Mouse (Mus musculus) bone marrow macrophage, adult 2 months (primary cell): ENCODE data around the gene Tnrc6b.

Experiments
- CTCF ChIP-seq: IDR thresholded peaks from 2 replicates; pipeline ENCODE4 v1.5.1; 2012; ENCODE audit warnings: low read depth, mild to moderate bottlenecking, low read length, moderate library complexity
- POLR2A ChIP-seq: IDR thresholded peaks from 2 replicates; pipeline ENCODE4 v1.6.1; 2012; ENCODE audit warnings: mild to moderate bottlenecking, low read depth, low read length, borderline replicate concordance

- TF ChIP-seq POLR2A, result no peak
- no peak for TF ChIP-seq CTCF
These were observed 8.2 kb upstream of the Tnrc6b start for GRCm38 (mm10) chr15:80702910-80703309.
